Mouse (Mus musculus): Measurements from ENCODE around the gene Fam160a2.

The Fam160a2 gene

DNA sequence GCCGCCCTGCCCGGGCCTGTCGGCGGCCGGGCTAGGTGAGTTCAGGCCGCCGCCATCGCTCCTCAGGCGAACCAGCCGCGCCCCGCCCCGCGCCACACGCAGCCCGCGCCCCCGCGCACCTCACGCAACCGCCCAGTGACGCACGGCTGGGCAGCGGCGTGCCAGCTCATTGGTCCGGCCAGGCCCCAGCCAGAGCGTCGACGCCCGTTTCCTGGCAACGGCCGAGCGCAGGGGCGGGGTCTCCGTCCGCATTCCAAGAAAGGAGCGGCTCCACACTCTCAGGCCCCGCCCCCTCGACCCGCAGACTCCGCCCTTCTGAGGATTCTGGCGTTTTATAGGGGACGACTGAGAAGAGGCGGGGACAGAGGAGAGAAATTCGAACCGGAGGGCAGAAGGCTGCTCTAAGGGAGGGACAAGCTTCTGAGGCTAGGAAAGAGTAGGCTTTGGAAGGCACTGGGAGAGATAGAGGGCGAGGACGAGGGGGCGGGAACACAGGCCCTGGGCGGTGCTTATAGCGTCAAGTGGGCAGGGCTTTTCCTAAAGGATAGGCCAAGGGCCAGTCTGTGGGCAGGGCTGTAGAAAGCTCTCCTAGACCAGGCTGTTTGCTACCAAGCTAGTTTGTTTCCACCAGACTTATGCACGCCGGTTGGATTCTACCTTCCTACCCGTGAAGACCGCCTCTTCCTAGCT lies at the start of gene Fam160a2:
Gene Fam160a2 (minus strand): TSS at position 120 of the 690 bp plus-strand sequence.
- peak; percentile 99 for DNase-seq (ENCODE audit: low spot score)

DNA sequence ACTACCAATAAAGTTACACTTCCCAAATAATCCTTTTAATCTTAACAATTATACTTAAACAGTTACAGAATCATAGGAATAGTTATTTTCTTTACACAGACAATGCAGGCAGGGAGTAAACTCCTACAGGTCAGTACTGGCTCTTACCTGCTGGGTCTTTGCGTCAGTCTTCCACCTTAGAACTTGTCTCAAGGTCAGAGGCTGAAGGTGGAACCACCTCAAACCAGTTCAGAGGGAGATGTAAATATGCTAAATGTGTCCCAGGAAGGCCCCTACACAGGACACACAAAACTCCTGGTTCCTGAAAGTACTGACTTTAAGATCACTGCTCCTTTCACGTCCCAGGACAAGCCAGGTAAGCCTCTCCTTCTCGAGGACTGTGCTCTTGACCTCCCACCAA lies 45.2 kb upstream of the Fam160a2 start:
- no peak for DNase-seq (ENCODE audit: low spot score)

DNA sequence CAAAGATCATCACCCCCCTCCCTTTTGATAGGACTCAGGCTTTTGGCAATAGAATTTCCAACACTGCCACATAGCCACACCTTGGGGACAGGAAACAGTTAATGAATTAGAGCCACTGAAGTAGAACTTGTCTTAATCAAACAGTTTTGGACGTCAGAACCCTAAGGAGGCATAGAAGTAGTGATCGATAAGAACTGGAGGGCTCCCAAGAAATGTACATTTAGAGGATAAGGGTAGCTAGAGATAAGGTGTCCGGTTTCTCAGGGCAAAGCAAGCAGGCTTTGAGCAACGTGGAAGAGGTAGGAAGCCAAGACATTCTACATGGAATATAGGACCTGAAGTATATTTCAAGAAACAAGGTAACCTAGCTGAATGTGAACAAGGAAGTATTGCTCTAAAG lies 41.6 kb upstream of the Fam160a2 start:
- no peak for DNase-seq (ENCODE audit: low spot score)

DNA sequence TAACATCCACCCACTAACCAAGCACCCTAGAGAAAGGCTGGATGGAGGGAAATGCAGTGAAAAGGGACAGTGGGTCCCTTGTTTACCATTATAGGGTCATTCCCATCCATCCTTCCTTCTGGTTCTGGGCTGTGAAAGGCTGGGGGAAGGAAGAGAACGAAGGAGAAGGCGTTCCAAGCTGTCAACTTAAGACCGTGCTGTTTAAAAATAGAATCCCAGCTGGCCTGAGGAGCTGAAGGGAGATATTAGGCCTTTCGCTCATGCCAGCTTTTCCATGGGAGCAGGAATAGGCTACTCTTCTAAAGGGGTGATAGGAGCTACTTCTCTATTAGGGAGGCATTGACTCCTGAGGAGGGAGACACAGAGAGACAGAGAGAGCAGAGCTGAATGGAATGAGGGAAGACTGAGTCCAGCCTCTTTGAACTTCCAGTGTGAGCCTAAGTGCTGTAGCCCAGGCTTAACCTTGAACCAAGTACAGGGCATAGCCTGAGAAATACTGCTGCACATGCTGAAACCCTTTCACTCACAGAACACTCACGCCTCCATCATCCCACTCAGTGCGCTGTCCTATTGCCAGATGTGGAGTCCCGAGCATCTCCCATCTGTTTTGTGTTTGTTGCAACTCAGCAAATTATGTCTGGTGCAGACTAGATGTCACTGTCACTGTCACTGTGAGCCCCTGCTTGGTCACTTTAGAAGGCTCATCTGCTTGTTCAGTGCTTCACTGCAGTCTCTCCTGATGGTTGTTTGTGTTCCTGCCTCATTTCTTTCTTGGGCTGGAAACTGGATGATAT lies 38.3 kb upstream of the Fam160a2 start:
- no peak for DNase-seq (ENCODE audit: low spot score)

DNA sequence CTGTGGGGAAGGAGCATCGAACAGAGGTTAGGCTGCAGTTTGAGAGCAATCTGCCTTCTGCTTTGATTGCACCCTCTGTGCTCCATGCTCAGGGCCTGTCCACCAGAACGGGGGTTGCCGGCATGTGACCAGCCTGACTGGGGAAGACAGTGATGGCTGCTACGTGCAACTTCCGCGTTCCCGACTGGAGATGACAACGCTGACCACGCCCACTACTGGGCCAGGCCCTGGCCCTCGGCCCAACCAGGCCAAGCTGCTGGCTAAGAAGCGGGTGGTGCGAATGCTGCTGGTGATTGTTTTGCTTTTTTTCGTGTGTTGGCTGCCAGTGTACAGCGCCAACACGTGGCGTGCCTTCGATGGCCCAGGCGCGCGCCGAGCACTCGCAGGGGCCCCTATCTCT lies 34.9 kb upstream of the Fam160a2 start:
- DNase-seq (ENCODE audit: low spot score), result no peak

DNA sequence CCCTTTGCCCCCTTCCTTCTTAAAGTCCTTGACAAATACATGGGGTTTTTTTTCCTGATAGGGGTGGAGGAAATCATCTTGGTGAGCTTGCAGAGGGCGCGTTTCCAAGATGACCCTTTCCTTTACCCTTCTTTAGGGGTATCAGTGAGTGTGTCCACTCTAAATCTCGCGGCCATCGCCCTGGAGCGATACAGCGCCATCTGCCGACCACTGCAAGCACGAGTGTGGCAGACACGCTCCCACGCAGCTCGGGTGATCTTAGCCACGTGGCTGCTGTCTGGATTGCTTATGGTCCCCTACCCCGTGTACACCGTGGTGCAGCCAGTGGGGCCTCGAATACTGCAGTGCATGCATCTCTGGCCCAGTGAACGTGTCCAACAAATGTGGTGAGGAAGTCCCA lies 34.0 kb upstream of the Fam160a2 start:
- peak; percentile 24 for DNase-seq (ENCODE audit: low spot score)

DNA sequence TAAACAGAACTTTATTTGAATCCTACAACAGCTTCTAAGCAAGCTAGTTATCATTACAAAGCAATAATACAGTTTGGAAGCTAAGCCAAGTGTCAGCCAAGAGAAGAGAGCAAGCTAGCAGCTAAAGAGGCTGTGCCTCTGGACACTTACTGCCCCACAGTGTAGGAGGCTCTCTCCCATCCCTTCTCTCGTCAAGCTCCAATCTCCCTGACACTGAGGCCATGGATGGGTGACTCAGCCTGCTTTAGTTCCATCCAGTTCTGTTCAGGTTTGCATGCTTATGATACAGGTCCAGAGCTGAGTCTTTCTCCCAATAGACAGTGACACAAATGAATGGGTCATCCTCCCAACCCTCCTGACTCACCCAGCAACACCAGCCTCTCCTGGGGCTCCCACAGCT lies 32.2 kb upstream of the Fam160a2 start:
- no peak for DNase-seq (ENCODE audit: low spot score)

DNA sequence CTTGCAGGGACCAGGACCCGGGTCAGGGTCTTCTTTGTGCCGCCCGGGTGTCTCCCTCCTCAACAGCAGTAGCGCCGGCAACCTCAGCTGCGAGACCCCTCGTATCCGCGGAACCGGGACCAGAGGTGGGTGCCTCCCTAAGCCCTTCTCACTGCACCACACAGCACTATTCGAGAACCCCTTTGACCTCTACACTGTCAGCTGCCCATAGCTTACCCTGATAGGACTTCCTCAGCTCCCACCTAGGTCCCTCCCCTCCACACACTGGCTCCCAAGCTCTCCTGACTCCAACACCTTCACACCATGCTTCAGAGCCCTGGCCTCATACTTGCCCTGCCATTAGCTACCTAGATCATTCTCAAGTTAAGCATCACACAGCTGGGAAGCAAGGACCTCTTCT lies 26.2 kb upstream of the Fam160a2 start:
- DNase-seq (ENCODE audit: low spot score), result no peak

DNA sequence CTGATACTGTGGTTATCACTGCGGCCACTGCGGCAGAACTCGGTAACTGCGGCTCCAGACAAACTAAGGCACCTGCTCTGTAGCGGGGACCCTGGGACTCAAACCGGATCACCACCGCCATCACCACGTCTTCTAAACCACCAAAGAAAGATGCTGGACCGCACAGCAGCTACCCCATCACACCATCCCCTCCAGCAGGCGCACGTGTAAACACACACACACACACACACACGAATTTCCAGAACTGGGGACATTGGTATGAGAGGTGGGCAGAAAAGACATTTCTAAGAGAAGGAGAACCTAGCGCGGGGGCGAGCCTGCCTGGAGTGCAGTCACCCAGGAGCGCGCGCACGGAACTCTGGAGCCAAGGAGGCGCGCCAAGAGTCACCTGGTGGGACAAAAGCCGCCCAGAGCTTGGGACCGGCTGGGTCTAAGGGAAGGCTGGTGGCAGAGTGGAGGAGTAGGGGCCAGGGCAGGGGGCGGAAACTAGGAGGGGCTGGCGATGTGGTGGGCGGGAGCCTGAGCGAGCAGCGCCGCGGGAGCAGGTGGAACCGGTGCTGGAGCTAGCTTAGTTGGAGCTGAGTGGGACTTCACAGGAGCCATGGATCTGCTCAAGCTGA lies 25.7 kb upstream of the Fam160a2 start, which contains the start of gene Cckbr:
Gene Cckbr (plus strand): TSS at position 308 of the 620 bp plus-strand sequence.
- no peak for DNase-seq (ENCODE audit: low spot score)

DNA sequence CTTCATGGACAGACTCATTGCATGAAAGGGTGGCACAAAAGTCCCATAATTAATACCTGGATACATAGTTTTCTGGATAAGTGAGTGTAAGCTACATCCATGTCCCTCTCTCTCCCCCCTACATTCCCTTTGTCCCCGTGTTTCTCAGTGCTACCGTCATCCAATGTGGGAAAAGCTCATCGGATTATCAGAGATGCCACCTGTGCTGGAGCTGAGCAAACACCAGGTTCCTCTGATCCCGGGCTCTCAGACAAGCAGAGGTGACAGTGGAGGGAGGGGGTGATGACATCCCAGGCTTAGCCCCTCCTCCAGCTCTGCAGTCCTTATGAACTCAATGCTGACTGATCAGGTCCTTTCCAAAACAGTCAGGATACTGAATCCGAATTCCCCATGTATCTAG lies 24.5 kb upstream of the Fam160a2 start:
- no peak for DNase-seq (ENCODE audit: low spot score)

DNA sequence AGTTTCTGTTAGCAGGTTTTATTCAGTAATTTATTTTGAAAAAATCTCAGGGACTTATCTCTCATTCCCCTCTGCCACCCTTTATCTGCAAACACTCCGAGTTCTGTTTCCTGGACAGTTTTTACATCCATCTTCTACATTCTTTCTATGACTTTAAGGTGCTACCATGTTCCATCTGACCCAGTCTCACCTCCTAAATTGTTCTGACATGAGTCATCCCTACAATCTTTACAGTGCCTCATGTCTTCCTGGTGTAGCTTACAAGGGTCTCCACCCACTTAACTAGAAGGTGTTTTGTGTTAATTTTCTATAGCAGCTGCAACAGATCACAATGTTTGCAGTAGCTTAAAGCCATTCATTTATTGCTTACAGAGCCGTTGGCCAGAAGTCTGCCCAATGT lies 21.0 kb upstream of the Fam160a2 start:
- DNase-seq (ENCODE audit: low spot score), result no peak

DNA sequence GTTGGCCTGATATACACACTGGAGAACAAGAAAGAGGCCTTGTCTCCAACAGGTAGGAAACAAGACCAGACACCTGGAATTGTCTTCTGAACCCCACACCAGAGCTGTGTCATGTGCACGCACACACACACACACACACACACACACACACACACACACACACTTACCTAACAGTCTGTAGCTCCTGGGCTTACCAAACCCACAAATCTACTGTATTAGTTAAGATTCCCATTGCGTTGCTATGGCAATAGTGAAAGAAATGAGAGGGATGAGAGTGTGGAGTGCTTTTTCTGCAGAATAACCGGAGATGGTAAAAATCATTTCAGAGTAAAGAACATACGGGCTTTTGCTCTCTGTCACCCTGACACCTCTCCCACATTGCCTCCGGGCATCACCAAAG lies 18.3 kb upstream of the Fam160a2 start:
- no peak for DNase-seq (ENCODE audit: low spot score)

DNA sequence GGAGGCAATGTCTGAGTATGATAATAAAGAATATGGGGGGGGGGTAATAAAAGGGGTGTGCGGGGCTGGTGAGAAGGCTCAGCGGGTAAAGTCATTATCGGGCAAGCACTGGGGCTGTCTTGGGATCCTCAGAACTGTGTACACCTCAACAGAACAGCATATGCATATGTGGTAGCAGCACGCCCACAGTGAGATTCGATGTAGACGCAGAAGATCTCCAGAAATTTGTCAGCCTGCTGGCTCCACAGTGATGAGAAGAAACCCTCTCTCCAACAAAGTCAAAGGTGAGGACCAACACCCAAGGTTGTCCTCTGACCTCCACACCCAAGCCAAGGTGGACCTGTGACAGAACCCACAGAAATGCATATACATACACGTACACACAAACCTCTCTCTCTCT lies 16.7 kb upstream of the Fam160a2 start:
- no peak for DNase-seq (ENCODE audit: low spot score)

DNA sequence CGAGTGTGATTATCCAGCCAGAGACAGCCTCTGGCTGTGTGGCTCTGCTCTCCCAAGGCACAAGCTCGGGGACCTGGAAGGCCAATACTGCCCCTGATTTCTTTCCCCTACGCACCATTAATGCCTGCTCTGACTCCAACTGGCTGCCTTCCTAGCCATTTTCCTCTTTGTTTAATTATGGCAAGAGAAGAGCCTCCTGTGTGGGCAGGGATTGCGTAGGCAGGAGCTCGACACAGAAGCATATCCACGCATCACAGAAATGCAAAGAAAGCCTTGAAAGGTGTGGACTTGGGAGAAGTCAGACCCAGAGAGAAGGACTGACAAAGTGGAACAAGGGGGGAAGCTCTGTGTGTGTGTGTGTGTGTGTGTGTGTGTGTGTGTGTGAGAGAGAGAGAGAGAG lies 14.5 kb upstream of the Fam160a2 start:
- DNase-seq (ENCODE audit: low spot score), result no peak

DNA sequence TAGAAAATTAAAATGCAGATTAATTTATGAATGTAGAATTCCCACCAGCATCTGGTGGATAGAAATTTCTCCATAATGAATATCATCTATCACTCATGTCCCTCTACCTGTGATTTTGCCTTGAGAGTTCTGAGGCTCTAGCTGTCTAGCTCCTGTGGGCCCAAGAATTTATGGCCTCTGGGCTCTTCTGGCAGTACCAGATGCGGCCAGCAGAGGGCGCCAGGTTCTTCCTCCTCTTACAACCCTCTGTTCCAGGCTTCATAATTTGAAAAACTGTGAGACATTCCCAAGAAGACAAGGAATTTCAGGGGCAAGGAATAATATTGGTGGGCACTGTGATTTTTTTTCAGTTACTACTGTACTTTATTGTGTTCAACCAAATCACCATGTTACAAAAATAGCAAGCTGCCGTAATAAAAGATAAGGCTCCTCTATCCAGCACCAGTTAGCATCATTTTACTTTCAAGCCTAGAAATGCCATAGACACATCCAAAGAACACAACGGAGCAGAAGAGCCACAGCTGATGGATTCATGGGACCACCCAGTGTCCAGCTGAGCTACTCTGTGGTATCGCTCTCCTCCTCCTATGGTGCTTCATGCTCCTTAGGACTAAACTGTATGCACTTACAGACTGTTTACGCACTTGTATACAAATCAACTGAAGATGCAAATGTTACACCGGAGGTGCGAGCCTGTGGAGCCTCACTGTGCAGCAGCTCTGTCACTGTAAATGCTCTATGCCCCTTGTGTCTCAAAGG lies 12.2 kb upstream of the Fam160a2 start:
- DNase-seq (ENCODE audit: low spot score), result peak; percentile 67

DNA sequence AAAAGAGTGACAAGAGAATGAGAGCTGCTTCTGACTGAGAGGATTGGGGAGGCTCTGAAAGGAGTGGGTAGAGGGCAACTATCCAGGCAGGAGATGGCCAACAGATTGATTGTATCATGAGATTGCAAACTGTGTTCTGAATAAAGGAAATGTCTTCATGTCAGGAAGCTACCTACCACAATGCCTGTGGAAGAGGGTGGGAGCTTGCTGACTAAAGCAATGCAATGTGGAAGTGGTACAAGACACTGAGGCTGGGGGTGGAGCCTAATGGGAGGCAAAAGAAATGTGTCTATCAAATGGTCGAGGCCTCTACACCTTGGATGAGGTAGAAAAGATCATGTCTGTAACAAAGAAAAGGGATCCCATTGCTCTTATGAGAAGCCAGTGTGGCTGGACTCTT lies 6.5 kb upstream of the Fam160a2 start:
- no peak for DNase-seq (ENCODE audit: low spot score)

DNA sequence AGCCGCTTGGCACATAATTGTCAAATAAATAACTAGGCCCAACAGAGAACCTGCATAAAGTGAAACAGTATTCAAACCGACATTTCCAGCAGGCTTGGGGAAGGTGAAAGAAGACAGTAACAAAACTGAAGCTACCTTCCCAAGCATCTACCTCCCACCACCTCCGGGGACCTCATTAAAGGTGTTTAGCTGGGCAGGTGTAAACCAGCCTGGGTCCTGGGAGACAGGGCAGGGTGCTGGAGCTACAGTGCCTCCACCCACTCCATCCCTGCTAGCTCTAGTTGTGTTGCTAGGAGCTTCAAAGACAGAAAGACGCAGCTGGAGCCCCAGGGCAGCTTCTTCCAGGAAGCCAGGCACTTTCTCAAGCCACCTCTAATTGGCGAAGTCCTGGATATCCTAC lies 4.4 kb upstream of the Fam160a2 start, which contains the start of gene Cnga4:
Gene Cnga4 (plus strand): TSS at position 301 of the 400 bp plus-strand sequence.
- no peak for DNase-seq (ENCODE audit: low spot score)

DNA sequence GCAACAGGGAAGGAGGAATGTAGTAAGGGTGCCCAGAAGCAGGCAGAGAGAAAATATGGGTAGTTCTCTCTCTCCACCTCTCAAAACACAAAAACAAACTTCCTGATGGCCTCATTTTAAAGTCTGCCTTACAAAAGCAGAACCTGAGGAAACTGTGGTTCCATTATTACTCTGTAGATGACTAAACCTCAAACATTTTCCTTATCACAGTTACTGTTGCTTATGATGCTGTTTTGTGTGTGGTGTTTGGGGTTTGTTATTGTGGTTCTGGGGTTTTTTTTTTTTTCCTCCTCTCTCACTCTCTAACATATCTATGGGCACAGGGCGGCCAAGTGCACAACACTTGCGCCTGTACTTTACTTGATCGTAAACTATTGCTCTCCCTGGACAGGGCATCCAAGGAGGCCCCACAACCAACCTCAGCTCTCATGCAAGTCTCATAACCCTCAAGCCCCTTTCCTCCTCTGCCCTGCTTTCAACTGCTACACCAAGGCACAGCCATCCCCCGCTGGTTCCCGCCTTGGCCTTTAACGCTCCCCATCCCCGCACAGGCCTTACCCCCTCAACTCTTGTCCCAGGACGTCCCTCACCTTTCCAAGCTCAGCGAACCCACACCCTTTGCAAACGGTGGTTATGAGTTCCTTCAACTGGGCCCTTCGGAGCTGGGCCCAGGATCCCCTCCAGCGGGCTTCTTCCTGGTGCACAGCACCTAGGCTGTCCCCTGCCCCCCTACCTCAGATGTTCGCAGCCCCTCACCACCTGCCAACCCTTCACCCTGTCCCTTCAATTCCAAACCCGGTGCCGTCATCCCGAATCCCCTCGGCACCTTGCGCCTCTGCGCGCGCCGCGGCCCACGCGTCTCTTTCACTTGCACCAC lies 558 bp downstream of the Fam160a2 start:
- DNase-seq (ENCODE audit: low spot score), result no peak

DNA sequence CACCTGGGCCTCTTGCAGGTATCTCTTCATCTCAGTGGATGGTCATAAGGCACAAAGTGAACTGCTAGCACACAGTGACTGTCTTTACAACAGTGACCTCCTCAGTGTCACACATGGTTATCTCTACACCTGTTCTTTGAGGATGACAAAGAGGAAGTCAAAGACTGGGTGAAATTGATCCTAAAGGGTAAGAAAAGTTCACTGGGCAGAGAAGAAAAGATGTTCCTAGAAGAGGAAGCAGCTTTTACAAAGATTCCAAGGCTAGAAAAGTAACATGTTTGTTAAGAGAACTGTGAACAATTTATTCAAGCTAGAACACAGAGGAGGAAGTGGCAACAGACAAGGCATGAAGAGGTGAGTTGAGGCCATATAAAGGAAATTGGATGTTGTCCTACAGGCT lies 3.7 kb downstream of the Fam160a2 start:
- no peak for DNase-seq (ENCODE audit: low spot score)

DNA sequence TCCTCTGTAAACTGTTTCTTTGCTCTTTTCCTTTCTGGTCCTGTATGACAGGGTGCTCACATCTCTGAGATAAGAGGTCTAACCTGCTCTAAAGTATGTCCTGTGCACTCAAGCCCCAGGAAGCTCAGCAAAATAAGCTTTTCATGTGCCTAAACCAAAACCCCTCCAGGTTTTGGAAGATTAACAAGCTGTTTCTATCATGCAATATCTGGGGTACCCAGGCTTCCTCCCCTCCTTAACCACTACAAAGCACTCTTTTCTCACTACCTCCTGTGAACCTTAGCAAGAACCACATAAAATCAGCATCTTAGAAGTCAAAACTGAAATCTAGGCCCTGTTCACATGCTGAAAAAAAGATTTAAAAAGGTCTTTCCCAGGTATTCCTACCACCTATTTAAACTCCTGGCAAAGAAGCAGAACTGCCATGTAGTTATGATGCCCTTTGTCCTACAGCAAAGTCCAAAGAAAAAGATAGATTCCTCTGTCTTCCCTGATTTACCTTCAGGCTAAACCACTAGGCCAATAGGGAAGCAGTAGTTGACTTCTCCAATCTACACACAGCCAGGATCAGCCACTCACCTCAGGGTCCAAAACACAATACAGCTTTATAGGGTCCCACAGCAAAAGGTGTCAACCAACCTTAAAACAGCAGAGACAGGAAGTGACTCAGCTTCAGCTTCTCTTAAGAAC lies 4.6 kb downstream of the Fam160a2 start:
- DNase-seq (ENCODE audit: low spot score), result no peak

DNA sequence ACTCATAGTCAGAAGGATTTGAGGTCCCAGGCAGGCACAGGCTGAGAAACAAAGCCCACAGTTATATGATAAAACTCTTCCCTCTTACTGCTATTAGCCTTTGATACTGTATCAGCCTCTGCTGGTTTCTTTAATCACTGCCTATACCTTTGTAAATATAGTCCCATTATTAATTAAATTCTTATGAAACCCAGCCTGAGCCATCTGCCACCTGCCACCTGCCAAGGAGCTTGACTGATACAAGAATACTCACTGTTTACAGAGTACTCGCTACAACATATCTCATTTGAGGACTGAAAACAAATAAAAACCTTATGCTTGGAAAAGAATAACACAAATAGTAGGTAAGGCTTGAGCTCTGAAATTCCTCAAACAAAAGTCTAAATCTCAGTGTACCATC lies 5.2 kb downstream of the Fam160a2 start:
- DNase-seq (ENCODE audit: low spot score), result no peak
